Mouse (Mus musculus) cerebellum, adult 8-10 months (tissue): ENCODE data around the gene Fam107a.

Experiments
- DNase-seq: peaks from one replicate; pipeline ENCODE4 v3.0.0; 2022

Gene Fam107a

GRCm38 (mm10) chr14:8317194-8318097 lies at the start of gene Fam107a:
Gene Fam107a, minus strand, starts transcription at chr14:8318023.
- DNase-seq = no peak

- DNase-seq = no peak
Measured at GRCm38 (mm10) chr14:8367121-8367520, 49.3 kb upstream of the Fam107a start.

DNA sequence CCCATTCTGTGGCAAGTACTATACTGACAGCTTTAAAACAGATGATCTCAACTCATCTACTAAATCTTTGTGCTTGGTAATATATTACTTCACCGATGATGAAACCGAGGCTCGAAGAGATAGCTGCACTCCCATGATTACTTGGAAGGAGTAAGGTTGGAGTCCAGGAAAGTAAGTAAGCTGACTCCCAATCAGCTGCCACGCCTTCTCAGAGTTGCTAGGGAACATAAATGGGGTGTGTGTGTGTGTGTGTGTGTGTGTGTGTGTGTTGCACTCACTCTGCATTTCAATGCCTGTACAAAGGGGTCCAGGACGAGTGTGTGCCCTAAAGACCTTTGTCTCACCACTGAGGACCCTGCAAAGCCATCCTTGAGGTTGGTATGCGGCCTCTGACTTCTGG lies 48.0 kb upstream of the Fam107a start:
- no peak for DNase-seq

DNA sequence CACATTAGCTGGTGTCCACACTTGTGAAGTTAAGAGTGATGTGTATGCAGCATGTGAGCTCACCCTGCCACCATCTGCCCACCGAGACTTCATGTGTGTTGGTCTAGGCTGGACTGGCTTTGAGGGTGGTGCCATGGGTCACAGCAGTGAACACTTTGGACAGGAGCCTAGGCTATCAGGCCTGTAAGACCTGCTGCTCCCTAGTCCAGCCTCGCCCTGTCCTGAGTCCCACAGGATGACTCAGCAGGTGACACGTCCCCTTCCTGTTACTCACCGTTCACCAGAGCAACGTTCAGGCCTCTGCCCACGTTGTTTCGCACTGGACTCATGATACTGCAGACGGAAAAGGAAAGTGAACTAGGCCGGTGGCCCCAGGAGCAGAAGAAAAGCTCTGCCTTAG lies 39.0 kb upstream of the Fam107a start:
- DNase-seq = no peak

GRCm38 (mm10) chr14:8355999-8356501 lies 38.2 kb upstream of the Fam107a start:
- DNase-seq = peak; percentile 73

GRCm38 (mm10) chr14:8348927-8349326 lies 31.1 kb upstream of the Fam107a start:
- DNase-seq = no peak

DNA sequence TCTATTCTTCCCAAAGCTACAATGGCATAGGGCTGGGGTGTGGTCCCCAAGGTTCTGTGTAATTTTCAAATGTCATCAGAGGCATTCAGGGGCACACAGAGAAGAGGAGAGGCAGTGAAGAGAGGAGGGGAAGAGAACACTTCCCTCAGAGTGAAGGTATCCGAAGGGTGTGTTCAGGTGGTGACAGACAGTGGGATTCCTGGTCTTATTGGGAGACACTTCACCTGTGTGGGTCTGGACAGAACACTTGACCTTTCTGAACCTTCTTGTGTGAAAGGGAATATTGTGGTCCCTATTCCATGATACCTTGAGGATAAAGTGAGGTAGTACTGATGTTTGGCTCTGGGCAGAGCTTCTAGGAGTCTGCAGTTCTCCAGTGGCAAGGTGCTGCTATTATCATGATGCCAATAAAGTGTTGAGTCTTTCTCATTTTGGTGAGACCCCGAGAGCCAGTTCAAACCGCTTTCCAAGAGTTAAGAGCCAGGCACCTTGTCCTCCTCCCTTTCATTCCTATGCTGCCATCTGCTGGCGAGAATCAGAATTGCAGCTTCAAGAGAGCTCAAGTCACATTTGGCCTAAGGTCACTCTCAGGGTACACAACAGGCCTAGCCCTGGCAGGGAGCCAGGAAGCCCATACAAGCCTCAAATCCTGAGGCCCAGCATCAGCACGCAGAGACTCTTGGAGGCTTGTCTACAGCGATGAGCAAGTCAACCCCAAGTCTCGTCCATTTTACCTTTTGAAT lies 28.6 kb upstream of the Fam107a start:
- DNase-seq = peak; percentile 93

- peak; percentile 67 for DNase-seq
Measured at GRCm38 (mm10) chr14:8345566-8345965, 27.7 kb upstream of the Fam107a start.

DNA sequence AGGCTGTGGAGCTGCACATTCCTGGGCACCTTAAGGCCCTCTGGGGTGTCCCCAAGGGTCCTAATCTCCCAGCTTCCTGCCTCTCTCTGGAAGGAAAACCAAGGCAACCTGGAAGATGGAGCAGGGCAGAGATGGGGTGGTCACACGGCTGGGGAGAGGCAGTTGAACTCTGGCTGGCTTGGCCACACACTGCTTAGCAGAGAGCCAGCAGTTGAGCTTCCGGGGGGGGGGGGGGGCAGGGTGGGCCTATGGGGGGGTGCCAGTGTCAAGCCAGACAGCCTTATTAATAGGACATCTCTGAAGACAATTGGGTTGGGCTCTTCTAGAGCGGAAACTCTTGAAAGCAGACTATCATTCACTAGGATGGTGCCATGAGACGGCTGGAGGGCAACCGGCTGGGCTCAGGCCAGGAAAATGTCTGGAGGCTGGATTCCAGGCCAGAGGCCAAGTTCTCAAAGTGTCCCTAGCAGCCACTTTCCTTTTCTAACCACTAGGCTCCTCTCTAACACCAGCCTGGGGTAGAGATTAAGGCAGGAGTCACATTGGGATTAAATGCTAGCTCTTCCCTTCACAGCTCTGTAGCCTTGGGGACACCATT lies 24.8 kb upstream of the Fam107a start:
- DNase-seq = no peak

- no peak for DNase-seq
Measured at GRCm38 (mm10) chr14:8340226-8340625, 22.4 kb upstream of the Fam107a start.

- DNase-seq = no peak
Measured at GRCm38 (mm10) chr14:8335947-8336346, 18.1 kb upstream of the Fam107a start.

- DNase-seq = no peak
Measured at GRCm38 (mm10) chr14:8334511-8334910, 16.7 kb upstream of the Fam107a start.

DNA sequence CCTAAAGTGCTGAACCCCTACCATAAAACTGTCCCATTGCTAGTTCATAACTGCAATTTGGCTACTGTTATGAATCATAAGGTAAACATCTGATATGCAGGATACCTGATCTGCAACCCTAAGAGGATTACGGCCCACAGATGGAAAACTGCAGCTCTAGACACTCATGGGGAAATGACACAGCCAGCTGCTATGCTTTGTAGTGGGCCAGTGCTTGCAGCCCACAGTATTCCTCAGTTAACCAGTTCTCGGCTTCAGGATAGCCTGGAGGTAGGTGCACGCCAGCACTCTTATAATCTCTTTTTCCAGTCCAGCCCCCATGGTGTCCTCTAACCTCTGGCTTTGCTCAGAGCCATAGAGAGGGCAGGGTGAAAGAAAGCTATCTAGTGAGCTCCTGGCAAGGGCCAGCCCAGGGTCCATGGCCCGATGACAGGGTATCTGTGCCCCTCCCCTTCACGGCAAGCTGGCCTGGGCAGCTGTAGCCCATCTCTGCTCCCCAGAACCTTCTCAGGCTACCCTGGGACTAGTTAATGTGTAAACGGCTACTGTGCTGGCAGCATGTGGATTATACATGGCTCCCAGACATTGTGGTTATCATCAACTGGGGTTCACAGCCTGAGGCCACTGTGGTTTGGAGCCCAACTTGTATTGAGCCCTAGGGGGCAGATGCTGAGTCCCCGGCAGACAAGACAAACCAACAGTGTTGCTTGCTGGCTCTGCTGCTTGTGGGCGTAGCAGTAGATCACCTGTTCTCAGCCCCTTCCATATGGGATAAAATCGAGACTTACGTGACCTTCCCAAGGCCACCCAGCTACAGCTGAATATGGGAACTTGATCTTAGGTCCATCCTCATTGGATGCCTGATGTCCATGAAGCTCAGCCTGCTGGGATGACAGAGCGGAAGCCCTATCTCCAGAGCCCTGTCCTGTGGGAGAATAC lies 14.8 kb upstream of the Fam107a start:
- no peak for DNase-seq

- DNase-seq = peak; percentile 87
Measured at GRCm38 (mm10) chr14:8331307-8331905, 13.6 kb upstream of the Fam107a start.

- no peak for DNase-seq
Measured at GRCm38 (mm10) chr14:8330390-8330789, 12.6 kb upstream of the Fam107a start.

DNA sequence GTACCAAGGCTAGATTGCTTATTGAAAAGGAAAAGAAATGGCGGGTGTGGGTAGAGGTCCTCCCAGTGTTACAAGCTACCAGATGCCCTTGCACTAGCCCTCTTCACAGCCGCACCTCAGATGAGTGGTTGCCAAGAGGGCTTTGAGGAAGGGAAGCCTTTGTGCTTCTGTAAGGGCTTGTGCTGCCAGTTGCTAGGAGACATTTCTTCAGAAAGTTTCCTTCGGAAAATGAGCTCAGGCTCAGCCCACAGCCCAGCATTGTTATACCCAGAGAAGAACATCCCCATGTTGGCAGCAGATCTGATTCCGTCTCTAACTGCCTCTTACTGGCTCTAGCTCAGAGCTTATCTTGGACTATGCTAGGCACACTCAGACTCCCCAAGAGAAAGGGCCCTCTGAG lies 11.7 kb upstream of the Fam107a start:
- DNase-seq = no peak

DNA sequence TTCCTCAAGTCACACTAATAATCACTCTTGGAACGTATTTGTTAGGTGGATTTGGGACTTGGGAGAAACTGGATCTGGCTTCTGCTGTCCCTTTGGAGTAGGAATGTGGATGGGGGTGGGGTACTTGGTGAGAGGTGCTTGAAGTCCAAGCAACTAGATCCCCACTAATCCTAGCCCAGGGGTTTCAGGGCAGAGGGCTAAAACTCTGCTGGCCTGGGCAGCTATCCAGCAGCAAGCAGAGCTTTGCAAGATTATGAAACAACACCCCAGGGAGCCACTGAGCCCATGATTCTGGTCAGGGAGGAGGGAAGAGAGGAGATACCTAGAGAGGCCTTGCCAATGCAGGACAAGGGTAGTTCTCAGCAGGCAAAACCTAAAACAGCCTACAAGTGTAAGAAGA lies 9.5 kb upstream of the Fam107a start:
- no peak for DNase-seq

GRCm38 (mm10) chr14:8326961-8327360 lies 9.1 kb upstream of the Fam107a start:
- DNase-seq = no peak

DNA sequence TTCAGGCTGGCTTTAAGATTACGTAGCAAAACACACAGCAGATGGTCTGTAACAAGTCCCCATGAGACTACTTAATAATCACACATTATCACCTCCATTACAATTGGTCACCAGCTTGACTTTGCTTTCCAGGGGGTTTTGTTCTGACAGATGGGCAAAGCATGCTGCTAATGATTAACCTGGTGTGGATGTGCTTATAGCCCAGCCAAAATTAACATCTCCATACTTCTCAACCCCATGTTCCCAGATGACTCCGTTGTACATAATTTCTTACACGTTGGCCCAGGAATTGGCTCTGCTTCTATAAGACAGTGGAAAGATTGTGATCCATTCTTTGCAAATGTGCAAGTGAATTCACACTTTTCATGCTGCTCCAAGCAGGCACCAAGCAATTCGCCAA lies 7.9 kb upstream of the Fam107a start:
- no peak for DNase-seq

- no peak for DNase-seq
Measured at GRCm38 (mm10) chr14:8320528-8320927, 2.7 kb upstream of the Fam107a start.

DNA sequence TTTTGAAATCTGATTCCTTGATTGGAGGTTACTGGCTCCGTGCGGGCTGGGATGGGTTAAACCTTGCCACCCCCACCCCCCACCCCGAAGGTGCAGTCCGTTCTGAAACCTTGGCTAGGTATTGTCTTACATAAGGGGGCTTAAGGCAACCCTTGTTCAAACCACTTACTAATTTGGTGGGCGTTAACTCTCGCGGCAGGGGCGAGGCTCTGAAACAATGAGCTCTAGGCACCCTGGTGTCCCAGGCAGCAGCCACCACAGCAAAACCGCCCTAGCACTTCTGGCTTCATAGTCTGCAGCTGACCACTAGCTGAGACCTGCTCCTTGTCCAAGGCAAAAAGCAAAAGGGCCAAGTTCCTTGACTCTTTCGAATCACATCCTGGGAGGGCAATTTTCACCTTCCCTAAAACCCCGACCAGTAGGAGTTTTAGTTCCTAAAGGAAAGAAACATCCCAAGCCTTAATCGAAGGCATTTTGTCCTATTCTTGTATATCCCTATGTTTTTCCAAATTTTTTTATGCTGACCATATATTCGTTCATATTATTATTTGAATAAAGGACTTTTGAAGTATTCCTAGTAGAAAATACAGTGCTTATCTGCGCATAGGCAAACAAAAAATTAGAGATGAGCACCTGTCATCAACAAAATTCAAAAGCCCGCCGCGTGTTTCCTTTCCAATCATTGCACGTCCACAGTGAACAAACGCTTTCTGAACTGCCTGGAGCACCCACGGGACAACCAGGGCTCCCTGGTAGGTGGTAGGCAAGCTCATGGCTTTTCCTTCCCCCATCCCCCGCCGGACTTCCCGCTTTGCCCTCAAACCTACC lies 1.2 kb downstream of the Fam107a start:
- DNase-seq = no peak
